Mouse (Mus musculus) thymus, adult 2 months (tissue): Measurements from ENCODE around the gene Gm17604.

Experiments
- CTCF ChIP-seq: fragments of 200-500 bp; IDR thresholded peaks from 2 replicates; pipeline ENCODE4 v1.5.1; 2012; ENCODE audit warnings: mild to moderate bottlenecking, control low read depth, low read length, moderate library complexity, borderline replicate concordance; ENCODE audit not compliant: control insufficient read depth, poor library complexity, insufficient read depth; ENCODE audit errors: extremely low read depth
- POLR2A ChIP-seq: fragments of 200-500 bp; IDR thresholded peaks from 2 replicates; pipeline ENCODE4 v1.6.1; 2012; ENCODE audit warnings: mild to moderate bottlenecking, low read length, control low read depth, moderate library complexity; ENCODE audit not compliant: control insufficient read depth, poor library complexity, insufficient read depth; ENCODE audit errors: extremely low read depth

DNA sequence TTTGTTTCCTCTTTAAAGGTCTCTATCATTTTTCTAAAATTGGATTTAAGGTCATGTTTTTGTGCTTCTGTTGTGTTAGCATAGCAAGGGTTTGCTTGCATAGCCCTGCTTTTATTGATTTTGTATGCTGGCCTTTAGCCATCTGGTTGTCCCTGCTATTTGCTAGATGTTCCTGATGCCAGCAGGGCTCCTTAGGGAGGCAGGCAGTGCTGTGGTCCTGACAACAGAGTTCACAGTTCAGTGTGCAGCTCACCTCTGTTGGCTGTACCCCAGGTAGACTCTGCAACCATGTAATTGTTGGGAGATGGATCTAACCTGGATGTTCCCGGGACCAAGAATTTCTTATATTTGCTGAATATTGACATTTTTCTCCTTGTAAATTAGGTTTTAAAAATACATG is 45.3 kb upstream of the Gm17604 start:
- TF ChIP-seq CTCF: no peak
- no peak for TF ChIP-seq POLR2A
